In the genomic region with DNA sequence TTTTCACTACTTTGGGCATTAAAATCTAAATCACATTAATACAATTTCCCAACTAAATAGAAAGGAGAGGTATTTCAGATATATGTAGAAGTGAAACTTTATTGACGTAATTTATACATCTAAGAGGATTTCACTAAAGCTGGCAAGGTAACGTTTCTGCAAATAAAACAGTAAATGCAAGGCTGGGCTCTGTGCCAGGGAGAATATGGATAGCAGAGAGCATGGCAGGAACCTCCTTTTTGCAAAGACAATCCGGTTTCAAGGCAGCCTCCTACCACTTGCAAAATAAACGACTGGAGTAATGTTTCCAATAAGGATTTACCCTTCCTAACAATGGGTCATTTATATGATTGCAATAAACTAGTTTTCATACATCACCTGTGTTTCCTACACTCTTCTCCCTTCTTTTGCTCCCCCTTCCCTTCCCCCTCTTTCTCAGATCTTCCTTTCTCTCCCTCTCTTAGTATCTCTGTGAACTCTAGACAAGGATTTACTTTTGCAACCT, we compare ENCODE assay signal across 10 mouse cellular contexts. TPM values are rescaled to one million over a fixed set of nuclear protein-coding genes. Genes with fewer than 3 reads are reported as not detected.
DNase-seq lines count a peak whose midpoint lies in the region; ATAC-seq and TF ChIP-seq lines count a peak whose summit lies in the region.
"Had no signal": no experiment of that assay in that cellular context is flagged by ENCODE, and none has a peak within 500 bp of the region (broad histone marks: within the 10 kb centered on the region; RNA-seq: fewer than 3 reads in every experiment).

No protein-coding gene starts in this region.

- H3K4me1 ChIP-seq in MEL (ENCODE audit: control insufficient read depth in 1 of 2, insufficient read depth in 2 of 2, low read length in 2 of 2) = peaks cover 0 to 5% of the 10 kb centered on the region in 2 experiments
- peaks cover 21% of the 10 kb centered on the region for H3K4me1 ChIP-seq in heart, embryonic 15.5 days (replicated peaks)
- H3K4me1 ChIP-seq in liver, embryonic 15.5 days (replicated peaks) = peaks cover 17% of the 10 kb centered on the region

- TF ChIP-seq RAD21 in MEL (IDR thresholded peaks at IDR 0.05; ENCODE audit: low read depth, low read length) = no peak

- TF ChIP-seq POLR2A in MEL (IDR thresholded peaks at IDR 0.05; ENCODE audit: control insufficient read depth in 1 of 2, insufficient read depth in 1 of 2, low read depth in 1 of 2, low read length in 2 of 2, poor library complexity in 1 of 2) = no peak

- intact Hi-C loops in heart, postnatal 14 days (cut with DNase I) = no loop called here

- peak overlapping the region; percentile 88 for H3K27ac ChIP-seq in MEL (ENCODE audit: control insufficient read depth, low read depth, low read length)
- H3K27ac ChIP-seq in heart, embryonic 15.5 days = peak overlapping the region; percentile 94
- no peak overlapping the region for H3K27ac ChIP-seq in liver, embryonic 15.5 days (replicated peaks)

- no peaks in the 10 kb centered on the region for H3K27me3 ChIP-seq in MEL (ENCODE audit: control insufficient read depth in 1 of 2, insufficient read depth in 2 of 2, low read length in 2 of 2)
- H3K27me3 ChIP-seq in heart, embryonic 15.5 days = no peaks in the 10 kb centered on the region
- peaks cover 58% of the 10 kb centered on the region for H3K27me3 ChIP-seq in liver, embryonic 15.5 days

- H3K36me3 ChIP-seq in MEL (ENCODE audit: control insufficient read depth in 1 of 2, insufficient read depth in 2 of 2, low read length in 2 of 2) = peaks cover 0 to 4% of the 10 kb centered on the region in 2 experiments; a peak in 2 of 4 replicates
- no peaks in the 10 kb centered on the region for H3K36me3 ChIP-seq in heart, embryonic 15.5 days
- H3K36me3 ChIP-seq in liver, embryonic 15.5 days (replicated peaks) = no peaks in the 10 kb centered on the region

- H3K9me3 ChIP-seq in MEL (replicated peaks; ENCODE audit: insufficient read depth, low read length) = no peaks in the 10 kb centered on the region
- H3K9me3 ChIP-seq in heart, embryonic 15.5 days (replicated peaks) = no peaks in the 10 kb centered on the region
- H3K9me3 ChIP-seq in liver, embryonic 15.5 days (replicated peaks) = no peaks in the 10 kb centered on the region

- H3K4me3 ChIP-seq in MEL (ENCODE audit: control insufficient read depth in 1 of 2, insufficient read depth in 1 of 2, low read depth in 2 of 2, low read length in 2 of 2) = peak overlapping the region; percentile 29 to 51
- H3K4me3 ChIP-seq in heart, embryonic 15.5 days = peak overlapping the region; percentile 95
- H3K4me3 ChIP-seq in liver, embryonic 15.5 days (replicated peaks) = no peak overlapping the region

- H3K79me2 ChIP-seq in MEL (ENCODE audit: control insufficient read depth, insufficient read depth, low read length, poor library complexity) = peaks cover 31% of the 10 kb centered on the region

- peak overlapping the region; percentile 78 for H3K4me2 ChIP-seq in heart, embryonic 15.5 days
- peak overlapping the region; percentile 75; the same call in 1 of the 2 replicates for H3K4me2 ChIP-seq in liver, embryonic 15.5 days

- H3K9ac ChIP-seq in MEL (ENCODE audit: control insufficient read depth, low read depth, low read length, poor library complexity, severe bottlenecking) = peak overlapping the region; percentile 83
- peak overlapping the region; percentile 56 for H3K9ac ChIP-seq in heart, embryonic 15.5 days
- no peak overlapping the region for H3K9ac ChIP-seq in liver, embryonic 15.5 days

- no peak for TF ChIP-seq CTCF in MEL (IDR thresholded peaks at IDR 0.05 in 2 of 3, conservative IDR thresholded peaks at IDR 0.05 in 1 of 3; ENCODE audit: control insufficient read depth in 1 of 3, insufficient read depth in 1 of 3, low read depth in 2 of 3, low read length in 3 of 3, poor library complexity in 1 of 3, severe bottlenecking in 1 of 3)

- TF ChIP-seq EP300 in MEL (IDR thresholded peaks at IDR 0.05; ENCODE audit: low read depth in 1 of 2, low read length in 2 of 2) = peak in 1 of 2 experiments; percentile 27; a peak in 1 of 4 replicates

- WGBS in heart, embryonic 15.5 days = 21% methylated on average over 4 of the region's 4 CpGs
- 24% methylated on average over 4 of the region's 4 CpGs for WGBS in liver, embryonic 15.5 days (ENCODE audit: insufficient replicate concordance)

- ATAC-seq in heart, embryonic 15.5 days (replicated peaks; ENCODE audit: insufficient number of reproducible peaks, insufficient read depth, low FRiP score, low read depth) = no peak
- ATAC-seq in liver, embryonic 15.5 days (ENCODE audit: insufficient read depth) = no peak
- ATAC-seq in megakaryocyte-erythroid progenitor cell, adult 5-6 weeks (replicated peaks; ENCODE audit: low FRiP score, low TSS enrichment, poor library complexity, severe bottlenecking) = no peak

- peak; percentile 82 for DNase-seq in heart, adult 11 months
- no peak for DNase-seq in heart, postnatal 14 days
- peak; percentile 83 for DNase-seq in MEL (ENCODE audit: low read depth, low spot score)
- DNase-seq in ovary, postnatal 14 days (ENCODE audit: low spot score) = no peak
- DNase-seq in spleen, adult 12 weeks (ENCODE audit: low spot score) = no peak

TF ChIP-seq in MEL, 35 proteins besides CTCF, POLR2A, EP300 and RAD21:
- TF ChIP-seq CHD1 (IDR thresholded peaks at IDR 0.05; ENCODE audit: low read depth, low read length) (no peak; the same call in 1 of the 2 replicates), MYB (IDR thresholded peaks at IDR 0.05; ENCODE audit: low read depth, low read length) (no peak), UBTF (IDR thresholded peaks at IDR 0.05; ENCODE audit: borderline replicate concordance, insufficient read depth, low read depth, low read length) (no peak), BHLHE40 (IDR thresholded peaks at IDR 0.05; ENCODE audit: borderline replicate concordance, low read depth, low read length) (no peak), GABPA (IDR thresholded peaks at IDR 0.05; ENCODE audit: low read depth, low read length) (no peak), POLR2AphosphoS5 (IDR thresholded peaks at IDR 0.05; ENCODE audit: borderline replicate concordance, low read depth, low read length) (no peak), ZNF384 (IDR thresholded peaks at IDR 0.05; ENCODE audit: low read depth, low read length) (0 out of 2 replicates have a peak, but pooled peaks have one; percentile 4), MYC (IDR thresholded peaks at IDR 0.05; ENCODE audit: low read depth, low read length) (peak; percentile 40; the same call in 1 of the 2 replicates), USF1 (IDR thresholded peaks at IDR 0.05; ENCODE audit: low read depth, low read length) (no peak), MAZ (IDR thresholded peaks at IDR 0.05; ENCODE audit: low read depth, low read length) (0 out of 2 replicates have a peak, but pooled peaks have one; percentile 14), NELFE (IDR thresholded peaks at IDR 0.05; ENCODE audit: low read depth, low read length) (no peak), SMC3 (IDR thresholded peaks at IDR 0.05; ENCODE audit: low read depth, low read length) (no peak), POLR2AphosphoS2 (IDR thresholded peaks at IDR 0.05; ENCODE audit: low read length) (0 out of 2 replicates have a peak, but pooled peaks have one; percentile 37), ETS1 (IDR thresholded peaks at IDR 0.05; ENCODE audit: low read depth, low read length) (peak; percentile 13; the same call in 1 of the 2 replicates), TAL1 (IDR thresholded peaks at IDR 0.05; ENCODE audit: low read length) (no peak), USF2 (IDR thresholded peaks at IDR 0.05; ENCODE audit: borderline replicate concordance in 1 of 2, insufficient read depth in 1 of 2, low read depth in 1 of 2, low read length in 2 of 2) (no peak), ELF1 (IDR thresholded peaks at IDR 0.05; ENCODE audit: low read depth, low read length) (no peak), JUND (IDR thresholded peaks at IDR 0.05; ENCODE audit: low read depth, low read length) (no peak), TCF12 (IDR thresholded peaks at IDR 0.05; ENCODE audit: low read depth, low read length) (no peak), TBP (IDR thresholded peaks at IDR 0.05; ENCODE audit: low read depth, low read length) (no peak), MAFK (IDR thresholded peaks at IDR 0.05; ENCODE audit: borderline replicate concordance, low read depth, low read length) (0 out of 2 replicates have a peak, but pooled peaks have one; percentile 5), ZKSCAN1 (IDR thresholded peaks at IDR 0.05; ENCODE audit: low read depth, low read length) (no peak)

RNA-seq across cellular contexts. Expression of a gene that starts 2.0 kb away (rescaled TPM):
- 100 to 1,000 TPM; 159 to 170 TPM for total RNA-seq in heart, postnatal 14 days (2021)
- total RNA-seq in MEL (2012; rRNA removed) = 10.2 and 16.4 TPM in 2 replicates
- polyA plus RNA-seq in MEL (2012; ENCODE audit: insufficient read depth in 1 of 2, insufficient read length in 2 of 2, low read depth in 1 of 2, low replicate concordance in 2 of 2, missing spikeins in 1 of 2) = 10 to 100 TPM; 13.4 to 20.5 TPM
- 46.8 and 47.9 TPM in 2 replicates for polyA plus RNA-seq in heart, embryonic 15.5 days (2015; fragmentation: Nextera tagmentation; extraction: Ambion mirVana)
- polyA plus RNA-seq in liver, embryonic 15.5 days (2015; fragmentation: Nextera tagmentation; extraction: Ambion mirVana) = 4.1 TPM in 2 replicates
- total RNA-seq in megakaryocyte-erythroid progenitor cell, adult 5-6 weeks (2014; fragmentation: Nextera tagmentation) = 136 and 212 TPM in 2 replicates
- total RNA-seq in megakaryocyte-erythroid progenitor cell, adult 5-6 weeks (2017) = 16.7 and 33.0 TPM in 2 replicates

RNA-seq across cellular contexts. Expression of a gene that starts 3.4 kb away (rescaled TPM):
- total RNA-seq in heart, postnatal 14 days (2021) = not detected
- total RNA-seq in MEL (2012; rRNA removed) = not detected in 2 replicates
- not detected for polyA plus RNA-seq in MEL (2012; ENCODE audit: insufficient read depth in 1 of 2, insufficient read length in 2 of 2, low read depth in 1 of 2, low replicate concordance in 2 of 2, missing spikeins in 1 of 2)
- polyA plus RNA-seq in heart, embryonic 15.5 days (2015; fragmentation: Nextera tagmentation; extraction: Ambion mirVana) = 0.25 and 0.30 TPM in 2 replicates
- polyA plus RNA-seq in liver, embryonic 15.5 days (2015; fragmentation: Nextera tagmentation; extraction: Ambion mirVana) = 0.10 and 0.12 TPM in 2 replicates
- not detected in 2 replicates for total RNA-seq in megakaryocyte-erythroid progenitor cell, adult 5-6 weeks (2014; fragmentation: Nextera tagmentation)
- not detected in 2 replicates for total RNA-seq in megakaryocyte-erythroid progenitor cell, adult 5-6 weeks (2017)
- polyA plus RNA-seq: large intestine, adult 2 months; spleen, adult 2 months had no signal

Comparison
In these comparisons a context has a peak if more than half of its experiments do, and no peak if none do; other contexts are left out.
1. DNase-seq: peak in heart, adult 11 months (single experiment) and MEL (single experiment); none in heart, postnatal 14 days (0 of 2), ovary, postnatal 14 days (single experiment) and spleen, adult 12 weeks (single experiment).